Mouse (Mus musculus): ENCODE results near the gene Ccdc107. TPM values are rescaled to one million over a fixed set of nuclear protein-coding genes. Genes with fewer than 3 reads are reported as not detected.

Ccdc107 gene
- polyA plus RNA-seq, 1 experiment from 2014 or later, result 109 TPM

DNA sequence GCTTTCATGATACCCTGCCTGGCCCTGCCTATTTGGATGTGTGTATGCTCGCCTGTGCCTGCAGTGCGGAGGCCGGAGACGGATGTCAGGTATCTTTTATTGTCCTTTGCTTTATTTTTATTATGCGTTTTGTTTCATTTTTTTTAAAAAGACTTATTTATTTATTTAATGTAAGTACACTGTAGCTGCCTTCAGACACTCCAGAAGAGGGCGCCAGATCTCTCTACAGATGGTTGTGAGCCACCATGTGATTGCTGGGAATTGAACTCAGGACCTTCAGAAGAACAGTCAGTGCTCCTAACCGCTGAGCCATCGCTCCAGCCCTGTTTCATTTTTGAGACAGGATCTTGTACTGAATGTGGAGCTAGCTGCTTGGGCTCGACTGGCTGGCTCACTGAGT, 35.8 kb downstream of the Ccdc107 start:
- Histone ChIP-seq H3K4me1 (replicated peaks; ENCODE audit: control insufficient read depth, insufficient read depth, low read length) (0 out of 2 replicates have a peak, but pooled peaks cover 7% of the 10 kb centered on the region), H3K9me3 (ENCODE audit: control insufficient read depth, low read length) (no peaks in the 10 kb centered on the region), H3K27ac (ENCODE audit: low read depth) (no peak overlapping the region), H3K36me3 (ENCODE audit: control insufficient read depth, insufficient read depth, low read length) (peaks cover 27% of the 10 kb centered on the region), H3K4me2 (ENCODE audit: low read length) (no peak overlapping the region), H3K27me3 (replicated peaks; ENCODE audit: control insufficient read depth, insufficient read depth, low read length) (no peaks in the 10 kb centered on the region), H3K9ac (ENCODE audit: low read length) (no peak overlapping the region), H3K4me3 (ENCODE audit: low read depth, low read length) (no peak overlapping the region)
- ATAC-seq (replicated peaks; ENCODE audit: low FRiP score, low TSS enrichment, low read depth) (no peak), DNase-seq (ENCODE audit: low spot score) (no peak)
- 83% methylated on average over 9 of the region's 9 CpGs for WGBS

DNA sequence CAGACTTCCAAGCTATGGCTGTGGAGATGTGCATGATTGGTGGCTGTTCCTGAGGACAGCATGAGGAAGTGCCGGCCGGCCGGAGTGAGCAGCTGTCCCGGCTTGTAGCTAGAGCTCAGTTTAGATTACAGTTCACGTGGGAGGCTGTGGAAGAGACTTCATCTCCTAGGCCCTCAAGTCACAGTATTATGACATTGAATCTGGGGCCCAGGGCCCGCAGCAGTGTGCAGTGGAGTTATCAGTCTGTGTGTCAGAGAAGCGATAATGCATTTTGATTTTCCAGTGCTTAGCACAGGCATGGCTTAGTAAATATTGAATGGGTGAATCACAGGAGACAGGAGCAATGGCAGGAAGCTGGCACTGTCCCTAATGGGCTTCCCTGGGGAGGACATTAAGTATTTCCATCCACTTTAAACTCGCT, 37.4 kb downstream of the Ccdc107 start:
- Histone ChIP-seq H3K27ac (ENCODE audit: low read depth) (peak overlapping the region; percentile 27; the same call in 1 of the 2 replicates), H3K9me3 (ENCODE audit: control insufficient read depth, low read length) (no peaks in the 10 kb centered on the region), H3K4me3 (ENCODE audit: low read depth, low read length) (no peak overlapping the region), H3K4me1 (replicated peaks; ENCODE audit: control insufficient read depth, insufficient read depth, low read length) (no peaks in the 10 kb centered on the region), H3K4me2 (ENCODE audit: low read length) (no peak overlapping the region), H3K36me3 (ENCODE audit: control insufficient read depth, insufficient read depth, low read length) (peaks cover 42% of the 10 kb centered on the region), H3K9ac (ENCODE audit: low read length) (no peak overlapping the region), H3K27me3 (replicated peaks; ENCODE audit: control insufficient read depth, insufficient read depth, low read length) (no peaks in the 10 kb centered on the region)
- DNase-seq (ENCODE audit: low spot score) (no peak), ATAC-seq (replicated peaks; ENCODE audit: low FRiP score, low TSS enrichment, low read depth) (no peak)
- WGBS, result 55% methylated on average over 8 of the region's 8 CpGs

DNA sequence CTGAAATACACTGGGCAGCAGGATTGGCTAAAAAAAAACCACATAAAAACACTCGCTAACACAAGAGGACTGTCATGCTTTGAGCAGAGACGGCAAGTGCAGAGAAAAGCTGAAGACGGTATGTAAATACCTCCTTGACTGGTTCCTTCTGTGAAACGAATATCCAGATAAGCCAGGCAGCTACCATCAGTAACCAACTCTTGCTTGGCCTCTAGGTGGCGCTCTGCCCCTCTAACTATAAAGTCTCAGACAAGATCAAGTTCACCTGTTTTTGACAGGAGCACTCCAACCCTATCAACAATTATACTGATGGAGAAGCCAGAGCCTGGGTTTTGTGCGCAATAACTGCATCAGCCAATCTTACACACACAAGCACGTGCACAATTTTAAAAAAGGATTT, 37.9 kb downstream of the Ccdc107 start:
- Histone ChIP-seq H3K4me1 (replicated peaks; ENCODE audit: control insufficient read depth, insufficient read depth, low read length) (no peaks in the 10 kb centered on the region), H3K4me2 (ENCODE audit: low read length) (no peak overlapping the region), H3K4me3 (ENCODE audit: low read depth, low read length) (no peak overlapping the region), H3K36me3 (ENCODE audit: control insufficient read depth, insufficient read depth, low read length) (peaks cover 47% of the 10 kb centered on the region), H3K27me3 (replicated peaks; ENCODE audit: control insufficient read depth, insufficient read depth, low read length) (no peaks in the 10 kb centered on the region), H3K9me3 (ENCODE audit: control insufficient read depth, low read length) (no peaks in the 10 kb centered on the region), H3K27ac (ENCODE audit: low read depth) (peak overlapping the region; percentile 27; the same call in 1 of the 2 replicates), H3K9ac (ENCODE audit: low read length) (no peak overlapping the region)
- 15% methylated on average over 7 of the region's 7 CpGs for WGBS
- DNase-seq (ENCODE audit: low spot score), result peak; percentile 87
- no peak; the same call in 1 of the 2 replicates for ATAC-seq (replicated peaks; ENCODE audit: low FRiP score, low TSS enrichment, low read depth)

DNA sequence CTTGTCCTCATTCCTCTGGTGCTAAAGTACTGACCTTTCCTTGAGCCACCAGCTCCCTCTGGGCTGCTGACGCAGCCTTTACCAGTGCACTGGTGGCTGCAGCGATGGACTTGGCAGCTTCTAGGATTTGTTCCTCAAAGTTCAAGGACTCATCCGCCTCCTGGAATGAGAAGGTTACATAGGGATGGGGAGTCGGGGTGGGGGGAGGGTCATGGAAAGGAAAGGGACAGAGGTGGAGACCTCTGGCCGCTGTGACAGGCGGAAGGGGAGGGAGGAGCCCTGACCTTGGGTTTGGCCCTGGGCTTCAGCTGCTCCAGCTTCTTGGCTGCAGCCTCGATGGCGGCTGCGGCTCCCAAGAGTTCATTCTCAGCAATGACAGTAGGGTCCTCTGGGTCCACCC, 40.6 kb downstream of the Ccdc107 start:
- H3K27me3 ChIP-seq (replicated peaks; ENCODE audit: control insufficient read depth, insufficient read depth, low read length), result no peaks in the 10 kb centered on the region
- H3K4me1 ChIP-seq (replicated peaks; ENCODE audit: control insufficient read depth, insufficient read depth, low read length), result no peaks in the 10 kb centered on the region
- peaks cover 74% of the 10 kb centered on the region for H3K36me3 ChIP-seq (ENCODE audit: control insufficient read depth, insufficient read depth, low read length)
- H3K4me2 ChIP-seq (ENCODE audit: low read length), result no peak overlapping the region
- 82% methylated on average over 9 of the region's 9 CpGs for WGBS
- no peak overlapping the region for H3K4me3 ChIP-seq (ENCODE audit: low read depth, low read length)
- H3K9me3 ChIP-seq (ENCODE audit: control insufficient read depth, low read length), result no peaks in the 10 kb centered on the region
- H3K27ac ChIP-seq (ENCODE audit: low read depth), result no peak overlapping the region
- ATAC-seq (replicated peaks; ENCODE audit: low FRiP score, low TSS enrichment, low read depth), result no peak
- no peak for DNase-seq (ENCODE audit: low spot score)
- no peak overlapping the region for H3K9ac ChIP-seq (ENCODE audit: low read length)

DNA sequence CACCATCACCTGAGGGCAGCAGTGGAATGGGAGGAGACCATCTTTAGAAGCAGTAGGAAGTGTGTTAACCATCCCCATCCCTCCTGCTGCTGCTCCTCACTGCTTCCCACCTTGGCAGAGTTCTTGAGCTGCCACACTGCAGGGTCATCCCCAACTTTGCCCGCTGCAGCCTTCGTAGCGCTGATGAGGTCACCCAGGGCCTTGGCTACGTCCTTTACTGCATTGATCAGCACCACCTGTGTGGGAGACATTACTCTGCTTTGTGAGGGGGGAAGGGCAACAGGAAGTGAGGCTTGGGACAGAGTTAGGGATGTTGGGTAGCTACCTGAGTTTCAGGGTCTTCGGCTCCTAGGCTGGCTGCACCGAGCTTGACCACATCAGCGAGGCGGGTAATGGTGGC, 42.9 kb downstream of the Ccdc107 start:
- Histone ChIP-seq H3K4me1 (replicated peaks; ENCODE audit: control insufficient read depth, insufficient read depth, low read length) (no peaks in the 10 kb centered on the region), H3K4me3 (ENCODE audit: low read depth, low read length) (no peak overlapping the region), H3K9me3 (ENCODE audit: control insufficient read depth, low read length) (no peaks in the 10 kb centered on the region), H3K36me3 (ENCODE audit: control insufficient read depth, insufficient read depth, low read length) (peaks cover 97% of the 10 kb centered on the region), H3K27me3 (replicated peaks; ENCODE audit: control insufficient read depth, insufficient read depth, low read length) (no peaks in the 10 kb centered on the region), H3K9ac (ENCODE audit: low read length) (no peak overlapping the region), H3K4me2 (ENCODE audit: low read length) (no peak overlapping the region), H3K27ac (ENCODE audit: low read depth) (no peak overlapping the region)
- DNase-seq (ENCODE audit: low spot score) (no peak), ATAC-seq (replicated peaks; ENCODE audit: low FRiP score, low TSS enrichment, low read depth) (no peak)
- 92% methylated on average over 8 of the region's 8 CpGs for WGBS

DNA sequence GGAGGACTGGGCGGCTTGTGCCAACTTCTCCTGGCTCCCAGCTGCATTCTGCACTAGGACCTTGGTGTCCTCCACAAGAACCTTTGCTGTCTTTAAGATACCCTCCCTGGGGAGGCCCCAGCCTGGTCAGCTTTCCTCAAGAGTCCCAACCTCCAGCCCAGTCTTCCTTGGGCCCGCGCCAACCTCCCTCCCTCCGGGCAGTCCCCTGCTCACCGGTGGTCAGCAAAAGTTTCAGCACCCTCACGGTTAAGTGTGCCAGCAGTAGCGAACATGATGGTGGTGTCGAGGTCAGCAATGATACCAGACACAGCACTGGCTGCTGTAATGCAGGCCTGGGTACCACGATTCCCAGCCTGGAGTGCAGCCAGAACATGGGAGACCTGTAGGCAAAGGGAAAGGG, 43.3 kb downstream of the Ccdc107 start:
- Histone ChIP-seq H3K4me3 (ENCODE audit: low read depth, low read length) (no peak overlapping the region), H3K27ac (ENCODE audit: low read depth) (no peak overlapping the region), H3K36me3 (ENCODE audit: control insufficient read depth, insufficient read depth, low read length) (peaks cover 99% of the 10 kb centered on the region), H3K4me1 (replicated peaks; ENCODE audit: control insufficient read depth, insufficient read depth, low read length) (no peaks in the 10 kb centered on the region), H3K9me3 (ENCODE audit: control insufficient read depth, low read length) (no peaks in the 10 kb centered on the region), H3K27me3 (replicated peaks; ENCODE audit: control insufficient read depth, insufficient read depth, low read length) (no peaks in the 10 kb centered on the region), H3K9ac (ENCODE audit: low read length) (no peak overlapping the region), H3K4me2 (ENCODE audit: low read length) (no peak overlapping the region)
- no peak for ATAC-seq (replicated peaks; ENCODE audit: low FRiP score, low TSS enrichment, low read depth)
- 94% methylated on average over 9 of the region's 9 CpGs for WGBS
- no peak for DNase-seq (ENCODE audit: low spot score)

DNA sequence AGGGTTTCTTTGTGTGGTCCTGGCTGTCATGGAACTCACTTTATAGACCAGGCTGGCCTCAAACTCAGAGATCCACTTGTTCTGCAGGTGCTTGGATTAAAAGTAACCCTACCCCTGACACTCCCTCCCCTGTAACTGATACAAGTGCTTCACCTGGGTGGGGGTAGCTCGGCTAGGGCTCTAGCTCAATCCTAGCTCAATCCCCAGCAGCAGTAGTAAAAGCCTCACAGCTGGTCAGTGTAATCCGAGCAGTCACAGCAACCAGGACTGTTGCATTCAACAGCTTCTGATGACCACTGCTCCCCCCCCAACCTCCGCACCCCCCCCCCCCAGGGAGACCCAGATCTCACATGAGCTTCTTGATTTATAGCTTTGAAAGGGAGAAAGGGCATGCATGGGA, 49.3 kb downstream of the Ccdc107 start:
- H3K9ac ChIP-seq (ENCODE audit: low read length), result no peak overlapping the region
- no peaks in the 10 kb centered on the region for H3K27me3 ChIP-seq (replicated peaks; ENCODE audit: control insufficient read depth, insufficient read depth, low read length)
- WGBS, result 69% methylated on average over 3 of the region's 3 CpGs
- H3K36me3 ChIP-seq (ENCODE audit: control insufficient read depth, insufficient read depth, low read length), result peaks cover 100% of the 10 kb centered on the region
- no peak overlapping the region for H3K4me3 ChIP-seq (ENCODE audit: low read depth, low read length)
- ATAC-seq (replicated peaks; ENCODE audit: low FRiP score, low TSS enrichment, low read depth) (no peak), DNase-seq (ENCODE audit: low spot score) (no peak)
- H3K9me3 ChIP-seq (ENCODE audit: control insufficient read depth, low read length), result no peaks in the 10 kb centered on the region
- no peak overlapping the region for H3K27ac ChIP-seq (ENCODE audit: low read depth)
- H3K4me2 ChIP-seq (ENCODE audit: low read length), result no peak overlapping the region
- H3K4me1 ChIP-seq (replicated peaks; ENCODE audit: control insufficient read depth, insufficient read depth, low read length), result no peaks in the 10 kb centered on the region

Other genes starting within 250 kb of the Ccdc107 start
- 0.62 and 0.70 TPM in 2 replicates for gene Atp8b5, start 225.7 kb upstream of the Ccdc107 start, polyA plus RNA-seq (2014; fragmentation: Nextera tagmentation; extraction: Ambion mirVana)
- gene Rusc2, start 110.9 kb upstream of the Ccdc107 start, polyA plus RNA-seq (2014; fragmentation: Nextera tagmentation; extraction: Ambion mirVana), result 11.2 and 11.7 TPM in 2 replicates
- gene Fam166b, start 63.8 kb upstream of the Ccdc107 start, polyA plus RNA-seq (2014; fragmentation: Nextera tagmentation; extraction: Ambion mirVana), result 0.18 TPM in 1 of 2 replicates, not detected in the other
- gene Tesk1, start 51.0 kb upstream of the Ccdc107 start, polyA plus RNA-seq (2014; fragmentation: Nextera tagmentation; extraction: Ambion mirVana), result 8.6 and 9.5 TPM in 2 replicates
- 4.2 and 4.8 TPM in 2 replicates for gene Cd72, start 38.3 kb upstream of the Ccdc107 start, polyA plus RNA-seq (2014; fragmentation: Nextera tagmentation; extraction: Ambion mirVana)
- not detected in 2 replicates for gene Sit1, start 9.2 kb upstream of the Ccdc107 start, polyA plus RNA-seq (2014; fragmentation: Nextera tagmentation; extraction: Ambion mirVana)
- gene Arhgef39, start 6.8 kb downstream of the Ccdc107 start, polyA plus RNA-seq (2014; fragmentation: Nextera tagmentation; extraction: Ambion mirVana), result 42.5 and 47.6 TPM in 2 replicates
- gene Car9, start 14.1 kb downstream of the Ccdc107 start, polyA plus RNA-seq (2014; fragmentation: Nextera tagmentation; extraction: Ambion mirVana), result 4.0 and 9.4 TPM in 2 replicates
- gene Tpm2, start 30.9 kb downstream of the Ccdc107 start, polyA plus RNA-seq (2014; fragmentation: Nextera tagmentation; extraction: Ambion mirVana), result 516 and 574 TPM in 2 replicates
- 64.8 and 68.6 TPM in 2 replicates for gene Creb3, start 69.4 kb downstream of the Ccdc107 start, polyA plus RNA-seq (2014; fragmentation: Nextera tagmentation; extraction: Ambion mirVana)
- gene Tln1, start 69.8 kb downstream of the Ccdc107 start, polyA plus RNA-seq (2014; fragmentation: Nextera tagmentation; extraction: Ambion mirVana), result 66.0 and 69.8 TPM in 2 replicates
- 25.4 and 29.7 TPM in 2 replicates for gene Rgp1, start 85.8 kb downstream of the Ccdc107 start, polyA plus RNA-seq (2014; fragmentation: Nextera tagmentation; extraction: Ambion mirVana)
- gene Gba2, start 86.0 kb downstream of the Ccdc107 start, polyA plus RNA-seq (2014; fragmentation: Nextera tagmentation; extraction: Ambion mirVana), result 13.2 and 15.5 TPM in 2 replicates
- 0.49 and 1.3 TPM in 2 replicates for gene Msmp, start 91.6 kb downstream of the Ccdc107 start, polyA plus RNA-seq (2014; fragmentation: Nextera tagmentation; extraction: Ambion mirVana)
- 11.1 and 12.1 TPM in 2 replicates for gene Npr2, start 139.0 kb downstream of the Ccdc107 start, polyA plus RNA-seq (2014; fragmentation: Nextera tagmentation; extraction: Ambion mirVana)
- 0.74 and 1.2 TPM in 2 replicates for gene Spag8, start 160.7 kb downstream of the Ccdc107 start, polyA plus RNA-seq (2014; fragmentation: Nextera tagmentation; extraction: Ambion mirVana)
- gene Hint2, start 163.6 kb downstream of the Ccdc107 start, polyA plus RNA-seq (2014; fragmentation: Nextera tagmentation; extraction: Ambion mirVana), result 113 and 115 TPM in 2 replicates
- 4.2 TPM in 2 replicates for gene Tmem8b, start 176.1 kb downstream of the Ccdc107 start, polyA plus RNA-seq (2014; fragmentation: Nextera tagmentation; extraction: Ambion mirVana)
- 2.9 and 3.9 TPM in 2 replicates for gene Fam221b, start 176.2 kb downstream of the Ccdc107 start, polyA plus RNA-seq (2014; fragmentation: Nextera tagmentation; extraction: Ambion mirVana)
- not detected in 2 replicates for gene Olfr70, start 207.9 kb downstream of the Ccdc107 start, polyA plus RNA-seq (2014; fragmentation: Nextera tagmentation; extraction: Ambion mirVana)
- not detected in 2 replicates for gene Olfr71, start 217.4 kb downstream of the Ccdc107 start, polyA plus RNA-seq (2014; fragmentation: Nextera tagmentation; extraction: Ambion mirVana)
- 0.61 and 0.85 TPM in 2 replicates for gene Hrct1, start 234.3 kb downstream of the Ccdc107 start, polyA plus RNA-seq (2014; fragmentation: Nextera tagmentation; extraction: Ambion mirVana)
- 0.04 TPM in 1 of 2 replicates, not detected in the other for gene Spaar, start 237.1 kb downstream of the Ccdc107 start, polyA plus RNA-seq (2014; fragmentation: Nextera tagmentation; extraction: Ambion mirVana)

All from intestine, embryonic 14.5 days (tissue).